Mouse (Mus musculus) natural killer cell, adult 2 months (primary cell): ENCODE data around the gene Cyb5r3.

Experiments
- DNase-seq, 2 experiments: peaks; one replicate each; pipeline ENCODE4 v3.0.0; 2022; ENCODE audit warnings: low spot score in 2 of 2

Cyb5r3 gene

DNA sequence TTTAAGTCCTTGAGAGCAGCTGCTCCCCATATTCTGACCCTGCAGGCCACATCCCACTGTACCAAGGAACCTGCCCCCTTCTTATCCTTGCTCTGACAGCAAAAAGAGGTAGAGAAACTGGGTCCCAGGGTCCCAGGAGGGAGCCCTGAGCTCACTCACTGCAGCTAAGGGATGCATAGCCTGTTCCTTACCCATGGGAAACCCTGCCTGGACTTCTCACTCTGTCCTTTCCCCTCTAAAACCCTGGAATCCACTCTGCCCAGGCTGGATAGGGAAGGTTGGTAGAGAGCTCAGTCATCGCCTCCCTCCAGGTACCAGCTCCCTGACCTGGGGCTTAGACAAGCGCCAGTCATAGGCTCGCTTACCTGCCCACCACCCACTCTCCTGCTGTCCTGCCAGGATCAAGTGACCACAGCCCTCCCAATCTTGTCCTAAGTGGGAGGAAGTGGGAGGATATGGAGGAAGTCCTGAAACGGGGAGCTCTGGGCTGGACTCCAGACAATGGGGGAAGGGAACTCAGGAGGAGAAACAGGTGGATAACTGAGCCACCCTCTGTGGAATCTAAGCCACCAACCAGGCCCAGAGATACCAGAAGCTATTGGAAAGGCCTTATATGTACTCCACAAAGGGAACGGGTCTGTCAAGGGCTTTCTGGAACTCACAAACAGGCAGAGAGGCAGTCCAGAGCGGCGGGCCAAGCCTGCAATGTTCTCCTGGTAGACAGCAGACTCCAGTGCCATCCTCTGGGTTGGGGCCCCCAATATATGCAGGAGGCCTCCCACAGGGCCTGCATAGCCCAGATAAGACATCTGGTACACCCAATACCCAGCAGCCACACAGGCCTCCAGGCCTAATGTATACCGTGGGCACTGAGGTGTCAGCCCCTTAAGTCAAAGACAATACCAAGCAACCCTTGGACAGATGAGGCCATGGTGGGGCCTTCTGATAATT is 2.3 kb downstream of the Cyb5r3 start:
- no peak for DNase-seq

DNA sequence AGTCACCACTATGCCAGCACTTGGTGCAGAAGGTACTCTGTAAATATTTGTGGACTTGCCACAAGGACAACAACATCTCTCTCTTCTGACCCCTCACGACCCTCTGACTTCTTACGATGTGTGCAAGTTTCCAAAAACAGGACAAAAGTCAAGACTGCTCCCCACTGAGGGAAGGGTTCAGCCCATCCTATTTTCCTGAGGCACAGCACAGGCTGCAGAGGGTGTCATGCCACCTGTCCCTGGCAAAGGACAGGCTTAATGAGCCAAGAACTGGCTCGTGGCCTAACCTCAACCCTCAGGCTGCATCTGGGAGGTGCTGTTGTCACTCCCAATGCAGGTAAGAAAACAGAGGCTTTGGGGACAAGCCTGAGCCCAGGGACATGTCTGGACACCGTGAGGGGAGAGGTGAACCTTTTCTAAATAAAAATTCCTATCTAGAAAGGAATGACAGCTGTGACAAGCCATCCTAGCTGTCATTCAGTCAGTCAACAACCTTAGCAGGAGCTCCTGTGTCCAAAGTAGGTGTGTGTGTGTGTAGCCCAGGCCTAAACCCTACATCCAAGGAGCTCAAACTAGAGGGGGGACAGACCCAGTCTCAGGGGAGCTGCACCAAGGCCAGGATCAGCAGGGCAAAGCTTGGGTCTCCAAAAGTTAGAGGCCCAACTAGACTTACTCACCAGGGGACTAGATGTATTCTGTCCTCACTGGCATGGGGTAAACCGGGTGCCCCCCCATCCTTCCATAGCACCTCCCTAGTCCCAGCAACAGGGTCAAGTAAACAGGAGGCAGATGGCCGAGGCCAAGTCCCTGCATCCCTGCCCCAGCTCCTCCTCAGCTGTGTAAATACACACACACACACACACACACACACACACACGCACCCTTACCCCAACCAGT is 3.3 kb downstream of the Cyb5r3 start:
- no peak for DNase-seq

DNA sequence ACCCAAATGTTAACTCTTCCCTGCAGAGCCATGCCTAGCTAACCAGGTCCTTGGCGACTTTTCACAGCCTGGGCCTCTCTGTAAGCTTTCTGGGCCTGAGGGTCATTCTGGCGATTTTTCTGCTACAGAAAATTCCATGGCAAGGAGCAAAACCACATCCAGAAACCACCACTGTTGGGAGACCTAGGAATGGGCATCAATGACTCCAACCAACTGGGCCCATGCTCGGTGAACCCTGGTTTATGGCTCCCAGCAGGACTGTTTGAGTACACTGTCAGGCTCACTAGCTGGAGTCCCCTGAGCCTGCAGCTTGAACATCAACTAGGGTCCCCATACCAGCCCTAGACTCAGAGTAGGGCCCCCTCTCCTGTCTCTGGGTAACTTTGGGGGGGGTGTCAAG is 4.1 kb downstream of the Cyb5r3 start:
- DNase-seq = no peak

DNA sequence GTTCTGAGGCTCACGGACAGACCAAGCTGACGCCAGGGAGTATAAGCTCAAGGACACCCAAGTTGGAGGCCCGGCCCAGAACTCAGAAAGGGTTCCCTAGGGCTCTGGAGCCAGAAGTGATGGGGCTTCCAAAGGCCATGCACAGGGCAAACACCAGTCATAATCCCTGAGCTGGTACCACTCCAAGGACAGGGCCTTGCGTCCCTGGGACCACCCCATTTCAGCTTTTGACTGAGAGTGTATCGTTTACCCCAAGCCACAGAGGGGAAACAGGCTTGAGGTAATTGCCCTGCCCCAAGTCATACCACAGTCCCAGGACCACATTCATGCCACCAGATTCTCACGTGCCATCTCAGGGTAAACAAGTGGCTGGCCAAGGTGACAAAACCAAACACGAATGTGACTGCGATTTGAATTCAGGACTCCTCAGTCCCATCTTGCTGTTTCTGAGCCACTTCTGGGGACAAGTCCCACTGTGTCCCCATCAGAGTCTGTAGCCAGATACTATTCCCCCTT is 4.8 kb downstream of the Cyb5r3 start:
- DNase-seq = no peak

DNA sequence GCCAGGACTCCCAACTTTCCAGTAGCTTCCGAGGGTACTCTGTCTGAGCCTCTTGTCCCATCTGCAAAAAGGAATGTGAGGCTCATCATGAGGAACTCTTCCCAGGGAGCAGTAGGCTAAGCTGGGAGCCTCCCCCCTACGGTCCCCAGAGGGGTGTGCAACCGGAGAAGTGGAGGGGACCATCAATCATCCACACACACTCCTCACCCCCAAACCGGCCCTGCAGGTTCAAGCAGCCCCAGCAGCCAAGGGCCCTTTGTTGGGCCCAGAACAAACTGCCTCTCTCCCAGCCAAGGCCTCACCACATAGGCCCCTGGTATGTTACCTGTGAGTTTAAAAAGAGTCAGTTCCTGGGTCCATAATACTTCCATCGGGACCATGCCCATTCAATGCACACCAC is 5.3 kb downstream of the Cyb5r3 start:
- no peak for DNase-seq

DNA sequence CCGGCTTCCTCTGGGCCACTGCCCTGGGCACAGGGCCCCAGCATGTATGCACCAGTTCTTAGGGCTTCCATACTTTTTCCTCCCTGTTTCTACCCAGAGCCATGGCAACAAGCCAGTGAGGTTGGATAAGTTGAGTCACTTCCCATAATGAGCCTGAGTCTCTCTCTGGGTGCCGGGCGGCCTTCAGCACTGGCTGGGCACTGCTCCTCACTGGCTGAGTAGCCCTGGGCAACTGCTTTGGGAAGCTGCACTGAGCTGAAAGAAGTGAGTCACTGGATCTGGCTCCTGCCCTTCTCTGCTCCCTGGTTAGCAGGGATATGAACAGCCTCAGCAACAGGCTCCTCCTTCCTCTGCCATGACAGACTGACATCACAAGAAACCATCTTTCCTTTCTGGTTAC is 5.8 kb downstream of the Cyb5r3 start:
- no peak for DNase-seq

DNA sequence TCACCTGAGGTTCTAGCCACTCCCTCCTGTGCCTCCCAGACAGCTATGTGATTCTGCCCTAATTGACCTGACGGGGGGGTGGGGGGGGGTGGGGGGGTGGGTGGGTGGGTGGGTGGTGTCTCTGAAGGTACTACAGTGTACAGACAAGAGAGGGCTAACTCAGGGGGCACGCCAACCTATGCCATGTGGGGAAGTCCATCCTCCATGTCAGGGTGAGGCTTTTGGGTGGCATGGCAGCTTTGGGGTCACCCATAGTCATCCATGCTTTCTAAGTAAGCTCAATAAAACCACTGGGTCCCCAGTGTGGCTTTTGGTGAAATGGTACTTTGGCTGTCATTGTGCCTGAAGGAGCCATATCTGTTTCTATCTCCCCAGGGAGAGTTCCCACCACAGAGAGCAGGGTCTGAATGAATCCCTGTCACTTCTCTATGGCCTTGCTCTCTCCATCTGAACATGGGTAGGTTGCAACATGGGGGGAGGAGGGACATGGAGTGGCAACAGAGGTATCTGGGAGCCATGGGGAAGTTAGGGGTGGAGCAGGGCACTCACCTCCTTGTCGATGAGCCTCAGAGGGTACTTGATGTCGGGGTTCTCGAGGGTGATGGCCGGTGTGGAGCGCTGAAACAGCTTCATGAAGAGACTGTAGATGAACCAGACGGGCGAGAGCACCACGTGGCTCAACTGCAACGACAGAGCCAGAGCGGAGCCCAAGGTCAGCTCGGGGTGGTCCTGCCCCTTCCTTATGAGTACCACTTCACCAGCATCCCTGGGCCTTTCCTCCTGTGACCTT is 6.7 kb downstream of the Cyb5r3 start:
- DNase-seq = no peak

DNA sequence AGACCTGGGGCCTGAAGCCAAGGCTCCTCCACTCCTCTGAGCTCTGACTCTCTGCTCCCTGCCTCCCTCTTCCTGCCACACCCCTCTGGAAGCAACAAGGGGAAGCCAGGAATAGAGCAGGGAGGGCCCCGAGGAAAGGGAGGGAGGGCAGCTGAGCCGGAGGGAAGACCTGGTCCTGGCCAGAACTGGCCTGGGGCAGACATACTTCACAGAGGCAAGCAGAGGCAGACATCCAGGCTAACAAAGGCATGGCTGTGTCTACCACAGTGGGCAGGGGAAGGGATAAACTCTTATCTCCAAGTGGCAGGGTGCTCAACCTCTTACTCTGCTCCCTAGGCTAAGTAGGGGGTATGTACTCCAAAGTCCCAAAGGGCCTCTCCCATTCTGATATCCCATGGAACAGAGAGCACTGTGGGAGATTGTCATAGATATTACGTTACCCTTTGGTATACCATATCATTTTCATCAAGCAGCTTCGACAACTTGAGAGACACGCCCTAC is 7.4 kb downstream of the Cyb5r3 start:
- no peak for DNase-seq

DNA sequence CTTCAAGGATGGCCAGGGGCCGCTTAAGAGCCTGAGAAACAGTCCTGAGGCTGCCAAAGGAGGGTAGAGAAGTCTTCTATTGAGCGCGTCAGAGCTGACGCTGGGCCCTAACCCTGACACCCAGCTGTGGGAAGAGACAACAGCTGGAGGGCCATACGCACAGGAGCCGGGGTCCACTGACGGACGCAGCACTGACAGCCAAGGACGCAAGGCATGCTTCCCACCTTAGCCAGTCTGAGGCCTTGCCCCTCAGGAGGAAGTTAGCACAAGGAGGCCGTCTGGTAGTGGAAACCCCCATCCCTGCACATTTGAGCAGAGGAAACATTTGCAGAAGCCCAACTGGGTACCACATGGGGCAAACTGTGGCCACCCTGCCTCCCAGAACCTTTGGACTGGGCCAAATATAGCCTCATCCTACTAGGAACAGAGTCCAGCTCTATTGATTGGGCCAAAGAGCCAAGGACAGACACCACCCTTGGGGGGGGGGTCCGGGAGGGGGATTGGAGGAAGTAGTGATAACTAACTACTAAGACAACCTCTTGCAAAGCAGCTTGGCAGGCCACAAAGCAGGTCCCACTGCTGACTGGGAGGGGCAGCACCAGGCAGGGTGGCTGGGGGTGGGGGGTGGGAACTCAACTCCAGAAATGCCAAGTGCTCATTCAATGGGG is 9.4 kb downstream of the Cyb5r3 start:
- no peak for DNase-seq

DNA sequence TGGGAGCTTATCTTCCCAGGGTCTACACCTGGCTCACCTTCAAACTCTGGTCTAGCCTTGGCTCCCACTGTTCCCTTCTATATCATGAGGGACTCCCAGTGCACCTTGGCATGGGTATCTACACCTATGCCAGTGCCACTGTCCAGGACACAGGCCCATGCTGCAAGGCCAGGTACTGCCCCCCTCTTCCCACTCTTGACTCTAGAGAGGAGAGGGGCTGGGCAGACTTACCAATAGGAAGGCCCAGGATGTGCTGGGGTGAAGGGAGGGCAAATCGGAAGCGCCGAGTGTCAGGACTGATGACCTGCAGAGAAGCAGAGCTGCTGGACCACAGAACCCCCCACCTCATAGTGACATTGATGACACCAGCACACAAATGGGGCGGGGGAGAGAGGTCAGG is 10.4 kb downstream of the Cyb5r3 start:
- no peak for DNase-seq

DNA sequence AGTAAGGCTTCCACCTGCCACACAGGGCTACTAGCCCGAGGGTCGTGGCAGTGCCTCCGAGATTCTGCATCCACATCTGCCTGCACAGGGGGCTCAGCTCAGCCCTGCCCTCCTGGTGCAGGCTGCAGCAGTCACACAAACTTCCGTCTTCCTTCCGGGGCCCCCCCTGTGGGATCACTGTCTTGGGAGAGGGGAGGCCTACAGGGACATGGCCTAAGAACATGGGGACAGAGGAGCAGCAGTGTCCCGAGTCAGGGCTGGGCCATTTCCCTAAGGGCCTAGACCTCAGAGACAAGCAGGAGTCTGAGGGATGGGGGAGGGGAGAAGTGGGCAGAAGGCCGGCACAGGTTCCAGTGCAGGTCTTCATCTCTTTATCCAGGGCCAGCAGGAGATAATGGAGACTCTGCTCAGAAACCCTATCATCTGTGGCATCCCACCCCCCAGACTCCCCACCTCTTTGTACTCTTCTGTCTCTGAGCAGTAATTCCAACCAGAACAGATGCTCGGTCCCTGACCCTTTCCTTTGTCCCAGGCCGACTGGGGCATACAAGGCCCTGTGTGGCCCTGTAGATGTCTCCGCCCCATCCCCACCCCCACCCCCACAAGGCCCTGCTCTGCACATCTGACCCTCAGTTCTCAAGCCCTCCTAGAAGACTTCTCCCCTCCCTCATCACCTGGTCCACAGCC is 11.2 kb downstream of the Cyb5r3 start:
- DNase-seq = no peak

DNA sequence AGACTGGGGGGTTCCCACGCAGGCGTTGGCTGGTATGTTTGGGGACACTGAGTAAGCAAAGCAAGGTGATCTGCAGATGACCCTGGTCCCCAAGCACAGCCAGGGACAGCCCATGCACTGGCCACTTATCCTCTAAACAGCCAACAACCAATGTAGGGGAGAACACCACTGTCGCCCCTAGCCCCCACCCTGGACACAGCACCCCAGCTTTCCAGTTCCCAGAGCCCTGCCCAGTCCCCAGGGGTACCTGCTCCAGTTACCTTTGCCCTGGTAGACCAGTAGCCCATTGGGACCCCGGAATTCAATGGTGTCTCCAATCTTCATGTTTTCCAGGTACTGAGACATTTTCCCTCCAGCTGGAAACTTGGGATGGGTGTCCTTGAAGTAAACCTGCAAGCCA is 11.8 kb downstream of the Cyb5r3 start:
- DNase-seq = no peak

DNA sequence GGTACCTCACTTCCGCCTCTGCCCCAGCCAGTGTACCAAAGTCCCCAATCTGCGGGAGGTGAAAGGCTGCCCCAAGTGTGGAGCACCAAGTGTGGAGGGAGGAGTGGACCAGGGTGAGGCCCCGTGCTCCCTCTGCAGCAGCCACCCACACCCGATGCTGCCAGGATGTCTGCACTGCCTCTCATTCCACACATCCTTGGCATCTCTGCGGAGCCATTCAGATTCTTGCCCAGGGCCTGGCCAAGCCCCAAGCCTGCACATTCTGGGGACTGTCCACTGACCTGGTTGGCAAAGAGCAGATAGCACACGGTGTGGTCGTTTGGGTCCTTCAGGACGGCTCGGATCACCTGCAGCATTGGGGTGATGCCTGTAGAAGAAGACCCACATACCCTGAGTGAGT is 12.6 kb downstream of the Cyb5r3 start:
- no peak for DNase-seq

DNA sequence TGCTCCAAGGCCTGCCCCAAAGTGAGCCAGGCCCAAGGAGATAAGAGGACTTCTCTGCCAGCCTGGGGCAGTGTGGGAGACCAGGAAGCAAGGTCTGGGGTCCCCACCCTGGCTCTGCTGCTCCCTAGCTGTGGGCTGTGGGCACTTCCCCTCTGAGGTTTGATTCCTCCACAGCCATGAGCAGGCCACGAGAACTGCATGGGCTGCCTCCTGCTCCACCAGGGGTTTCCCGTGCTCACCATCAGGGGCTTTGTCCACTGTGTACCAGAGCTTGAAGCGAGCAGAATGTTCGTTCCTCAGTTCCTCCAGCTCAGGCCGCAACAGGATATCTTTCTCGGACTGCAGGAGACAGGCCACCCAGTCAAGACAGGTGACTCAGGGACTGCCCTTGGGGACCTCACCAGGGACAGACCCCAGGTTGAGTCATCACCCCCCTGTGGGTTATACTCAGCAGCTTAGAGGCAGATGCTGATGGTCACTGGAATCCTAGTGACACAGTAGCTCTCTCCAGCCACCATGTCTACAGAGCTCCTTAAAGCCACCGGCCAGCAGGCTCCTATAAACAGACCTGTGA is 13.7 kb downstream of the Cyb5r3 start:
- DNase-seq = no peak

DNA sequence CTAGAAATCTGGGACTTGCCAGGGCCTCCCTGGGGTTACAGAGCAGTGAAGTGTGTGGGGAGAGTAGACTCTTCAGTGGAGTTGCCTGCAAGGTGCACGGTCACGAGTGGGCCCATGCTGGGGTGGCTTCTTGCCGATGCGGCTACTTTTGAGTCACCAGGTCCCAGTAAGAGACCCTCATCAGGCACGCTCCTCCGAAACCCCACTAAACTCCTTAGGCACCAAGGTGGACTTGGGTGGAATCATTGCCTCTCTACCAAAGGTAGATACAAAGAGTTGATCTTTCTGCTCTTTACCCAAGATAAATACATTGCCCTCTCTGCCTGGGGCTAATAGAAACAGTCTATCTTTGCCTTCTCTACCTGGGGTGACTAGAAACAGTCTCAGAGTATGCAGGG is 14.7 kb downstream of the Cyb5r3 start:
- no peak for DNase-seq

DNA sequence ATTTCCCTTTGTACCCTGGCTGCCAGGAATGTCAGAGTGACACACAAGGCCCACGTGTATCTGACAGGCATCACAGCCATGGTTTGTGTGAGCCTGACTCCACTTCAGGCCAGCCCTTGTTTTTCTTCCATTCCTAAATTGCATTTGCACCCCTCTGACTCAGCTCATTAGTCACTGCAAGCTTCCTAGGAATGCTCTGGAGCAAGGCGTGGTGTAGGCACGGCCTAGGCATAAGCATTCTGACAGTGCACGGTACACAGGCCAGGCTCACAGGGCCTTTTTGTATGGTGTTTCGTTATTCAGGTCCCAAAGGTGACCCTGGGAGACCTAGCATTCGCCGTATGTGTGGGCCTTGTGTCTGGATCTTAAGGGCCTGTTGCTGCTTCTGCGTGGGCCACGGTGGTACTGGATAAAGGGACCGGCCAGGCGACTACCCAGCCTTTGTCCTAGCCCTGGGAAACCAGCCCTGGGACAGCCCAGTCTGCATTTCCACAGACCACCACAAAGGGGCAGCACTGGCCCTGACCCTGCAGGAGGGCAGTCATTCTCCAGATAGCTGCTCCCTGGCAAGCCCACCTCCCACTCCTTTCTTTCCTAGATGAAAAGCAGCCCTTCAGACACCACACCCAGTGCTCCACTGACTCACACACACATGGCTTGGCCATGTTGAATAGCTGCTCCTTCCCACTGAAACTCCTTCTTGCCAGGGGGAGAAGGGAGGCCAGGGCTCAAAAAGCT is 15.3 kb downstream of the Cyb5r3 start:
- DNase-seq = peak in 1 of 2 experiments; percentile 36

DNA sequence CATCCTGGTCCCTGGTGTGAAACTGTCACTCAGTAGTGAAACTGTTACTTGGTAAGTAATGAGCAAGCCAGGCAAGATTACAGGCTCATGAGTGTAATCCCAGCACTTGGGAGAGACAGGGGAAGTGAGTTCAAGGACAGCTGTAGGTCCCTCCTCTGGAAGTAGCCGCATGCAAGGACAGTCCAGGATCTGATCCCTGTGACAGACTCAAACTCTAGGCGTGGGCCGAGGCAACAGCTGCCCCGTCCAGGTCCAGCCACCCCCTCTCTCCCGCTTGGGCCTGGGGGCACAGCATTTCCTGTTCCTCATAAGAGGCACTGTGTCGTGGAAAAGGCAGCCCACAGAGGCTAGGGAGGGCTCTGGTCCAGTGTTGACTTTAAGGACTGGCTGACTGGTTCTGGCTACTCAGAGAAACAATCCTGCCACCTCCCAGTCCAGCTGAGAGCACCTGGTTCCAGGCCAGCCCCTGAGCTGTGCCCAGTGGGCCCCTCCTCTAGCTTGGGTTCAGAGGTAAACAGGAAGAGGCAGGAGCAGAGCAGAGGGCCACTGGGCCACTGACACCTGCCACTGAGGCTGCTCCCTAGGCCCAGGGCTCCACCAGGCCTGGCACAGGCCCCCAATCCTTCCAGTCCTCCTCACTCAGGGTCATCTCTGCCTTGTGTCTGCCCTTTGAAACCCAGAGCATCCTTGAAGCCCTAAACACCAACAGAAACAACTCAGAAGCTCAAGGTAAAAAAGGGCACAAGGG is 16.5 kb downstream of the Cyb5r3 start:
- DNase-seq = no peak

DNA sequence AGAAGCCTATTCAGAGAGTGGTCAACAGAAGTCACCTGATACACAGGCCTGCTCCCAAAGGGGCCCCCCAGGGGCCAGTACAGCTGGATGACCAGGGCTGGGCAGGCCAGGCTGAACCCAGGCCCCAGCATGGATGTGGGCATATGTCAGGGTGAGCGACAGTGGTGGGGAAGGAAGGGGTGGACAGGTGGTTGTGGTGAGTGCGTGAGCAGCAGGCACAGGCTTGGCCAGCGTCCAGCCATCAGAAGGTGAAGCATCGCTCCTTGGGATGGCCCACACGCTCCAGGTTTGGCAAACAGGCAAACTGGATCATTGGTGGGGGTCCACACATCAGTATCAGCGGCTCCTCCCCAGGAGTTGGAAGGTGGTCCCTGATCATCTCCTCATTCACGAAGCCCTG is 18.1 kb downstream of the Cyb5r3 start:
- DNase-seq = no peak

DNA sequence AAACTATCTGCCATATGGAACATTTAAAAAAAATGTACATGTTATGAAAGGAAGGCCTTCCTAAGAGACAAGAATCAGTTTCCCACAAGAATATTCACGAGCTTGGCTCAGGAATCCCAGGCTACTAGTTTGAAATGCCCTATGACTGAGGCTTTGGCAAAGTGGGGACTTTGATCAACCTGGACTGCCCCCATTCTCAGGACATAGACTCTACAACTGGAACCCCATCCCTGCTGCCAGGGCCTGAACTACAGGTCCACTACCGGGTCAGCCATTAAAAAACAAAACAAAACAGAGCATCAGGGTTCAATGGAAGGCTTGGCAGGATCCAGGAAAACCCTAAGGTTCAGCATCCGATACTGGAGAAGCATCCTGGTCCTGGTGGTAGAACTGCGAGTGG is 21.7 kb downstream of the Cyb5r3 start:
- DNase-seq = no peak
